Mouse (Mus musculus): ENCODE results near the gene Col11a2. TPM values are rescaled to one million over a fixed set of nuclear protein-coding genes. Genes with fewer than 3 reads are reported as not detected.
"Not testable (repeated sequence)": the region's sequence is repeated elsewhere in the genome, so short reads cannot be mapped to it uniquely, and the experiment has no call there.

Col11a2 gene
- 10.7 and 12.6 TPM in 2 replicates for polyA plus RNA-seq (2011; ENCODE audit: insufficient read depth, insufficient read length, low replicate concordance, missing spikeins)

DNA sequence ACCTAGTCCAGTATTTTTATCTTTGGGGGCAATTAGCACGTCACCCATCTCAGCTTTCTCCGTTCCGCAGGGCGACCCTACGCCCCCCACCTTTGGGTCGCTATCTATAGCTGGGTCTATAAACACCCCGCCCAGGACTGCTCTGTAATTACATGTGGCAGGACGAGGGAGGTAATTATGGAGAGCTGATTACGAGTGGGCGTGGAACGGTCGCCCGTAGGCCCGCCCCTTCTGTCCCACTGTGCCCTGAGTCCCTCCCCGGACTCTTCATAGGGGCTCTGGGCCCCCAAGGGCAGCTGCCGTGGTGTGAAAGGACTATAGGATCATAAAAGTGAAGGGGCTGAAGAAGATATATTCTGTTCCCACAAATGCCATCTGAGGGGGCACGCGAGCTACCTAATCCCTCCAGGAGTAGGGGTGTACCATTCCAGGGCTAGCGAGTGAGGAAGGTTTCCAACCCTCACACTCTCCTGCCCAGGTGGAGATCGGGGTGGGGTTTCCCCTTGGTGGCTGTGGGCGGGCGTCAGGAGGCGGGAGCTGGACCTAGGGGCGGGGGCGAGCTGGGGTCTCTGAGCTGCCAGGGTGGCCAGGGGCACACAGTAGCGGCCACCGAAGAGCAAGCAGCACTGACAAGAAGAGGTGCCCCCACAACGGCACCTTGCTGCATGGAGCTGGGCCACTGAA lies at the start of gene Col11a2:
TSS of gene Col11a2 (plus strand) at position 560 of the 684 bp plus-strand sequence.
- TF ChIP-seq CTCF (IDR thresholded peaks at IDR 0.05; ENCODE audit: control insufficient read depth, insufficient read depth, low read length) (no peak), POLR2A (IDR thresholded peaks at IDR 0.05; ENCODE audit: borderline replicate concordance, control insufficient read depth, low read depth, low read length) (no peak)
- Histone ChIP-seq H3K4me1 (ENCODE audit: control insufficient read depth, insufficient read depth, low read length) (no peaks in the 10 kb centered on the region), H3K27ac (ENCODE audit: control insufficient read depth, insufficient read depth, low read depth, low read length, poor library complexity) (no peak within 1 kb of the TSS), H3K4me3 (replicated peaks; ENCODE audit: control insufficient read depth, low read depth, low read length) (no peak within 1 kb of the TSS)
- 15% methylated on average over 28 of the region's 28 CpGs for WGBS

DNA sequence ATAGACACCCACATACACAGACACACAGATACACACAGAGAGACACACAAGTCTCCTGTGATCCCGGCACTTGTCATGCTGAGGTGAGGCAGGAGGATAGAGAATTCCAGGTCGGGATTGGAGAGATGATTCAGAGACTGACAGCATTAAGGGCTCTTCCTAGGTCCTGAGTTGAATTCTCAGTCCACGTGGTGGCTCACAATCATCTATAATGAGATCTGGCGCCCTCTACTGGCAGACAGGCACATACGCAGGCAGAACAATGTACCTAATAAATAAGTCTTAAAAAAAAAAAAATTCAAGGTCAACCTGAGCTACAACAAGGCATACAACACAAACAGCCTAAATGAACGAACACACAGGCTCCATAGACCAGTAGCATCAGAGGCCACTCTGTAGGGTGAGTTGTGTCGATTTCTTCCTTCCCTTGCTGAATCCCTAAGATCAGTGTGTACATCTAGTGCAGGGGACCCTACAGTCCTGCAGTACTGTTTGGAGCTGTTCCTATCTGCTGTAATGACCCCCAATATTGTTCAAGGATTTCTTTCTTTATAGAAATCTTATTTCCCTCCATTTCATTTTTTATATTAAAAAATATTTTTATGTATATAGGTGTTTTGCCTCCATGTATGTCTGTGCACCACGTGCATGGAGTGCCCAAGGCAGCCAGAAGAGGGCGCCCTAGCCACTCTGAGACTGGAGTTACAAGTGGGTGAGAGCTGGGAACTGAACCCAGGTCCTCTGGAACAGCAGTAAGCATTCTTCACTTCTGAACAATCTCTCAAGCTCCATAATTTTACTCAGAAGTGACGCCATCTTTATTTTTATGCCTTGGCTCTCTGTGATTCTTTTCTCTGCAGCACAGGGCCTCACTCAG lies 47.2 kb upstream of the Col11a2 start:
- Histone ChIP-seq H3K4me3 (replicated peaks; ENCODE audit: control insufficient read depth, low read depth, low read length) (no peak overlapping the region), H3K4me1 (ENCODE audit: control insufficient read depth, insufficient read depth, low read length) (no peaks in the 10 kb centered on the region), H3K27ac (ENCODE audit: control insufficient read depth, insufficient read depth, low read depth, low read length, poor library complexity) (no peak overlapping the region)
- 34% methylated on average over 10 of the region's 10 CpGs for WGBS
- no peak for TF ChIP-seq POLR2A (IDR thresholded peaks at IDR 0.05; ENCODE audit: borderline replicate concordance, control insufficient read depth, low read depth, low read length)
- peak; percentile 70 for TF ChIP-seq CTCF (IDR thresholded peaks at IDR 0.05; ENCODE audit: control insufficient read depth, insufficient read depth, low read length)

DNA sequence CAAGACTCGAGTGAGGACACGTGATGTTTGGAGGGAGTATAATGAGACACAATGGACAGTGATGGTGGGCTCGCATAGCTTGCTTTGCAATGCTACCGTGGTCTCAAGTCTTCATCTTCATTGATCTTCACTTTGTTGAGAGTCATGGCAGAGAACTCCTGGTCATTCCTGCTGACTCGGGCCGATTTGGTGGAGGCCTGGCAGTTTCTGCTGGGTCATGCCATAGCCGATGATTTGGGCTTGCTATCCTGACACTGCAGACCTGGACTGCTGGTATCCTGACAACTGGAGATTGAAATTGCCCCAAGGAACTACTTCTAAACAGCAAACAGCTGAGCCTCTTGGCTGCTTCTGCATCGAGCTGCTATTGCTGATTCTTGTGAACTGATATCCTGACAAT lies 44.3 kb upstream of the Col11a2 start:
- no peak overlapping the region for H3K27ac ChIP-seq (ENCODE audit: control insufficient read depth, insufficient read depth, low read depth, low read length, poor library complexity)
- H3K4me1 ChIP-seq (ENCODE audit: control insufficient read depth, insufficient read depth, low read length): no peaks in the 10 kb centered on the region
- TF ChIP-seq POLR2A (IDR thresholded peaks at IDR 0.05; ENCODE audit: borderline replicate concordance, control insufficient read depth, low read depth, low read length): no peak
- no peak for TF ChIP-seq CTCF (IDR thresholded peaks at IDR 0.05; ENCODE audit: control insufficient read depth, insufficient read depth, low read length)
- H3K4me3 ChIP-seq (replicated peaks; ENCODE audit: control insufficient read depth, low read depth, low read length): no peak overlapping the region
- 89% methylated on average over 8 of the region's 8 CpGs for WGBS

DNA sequence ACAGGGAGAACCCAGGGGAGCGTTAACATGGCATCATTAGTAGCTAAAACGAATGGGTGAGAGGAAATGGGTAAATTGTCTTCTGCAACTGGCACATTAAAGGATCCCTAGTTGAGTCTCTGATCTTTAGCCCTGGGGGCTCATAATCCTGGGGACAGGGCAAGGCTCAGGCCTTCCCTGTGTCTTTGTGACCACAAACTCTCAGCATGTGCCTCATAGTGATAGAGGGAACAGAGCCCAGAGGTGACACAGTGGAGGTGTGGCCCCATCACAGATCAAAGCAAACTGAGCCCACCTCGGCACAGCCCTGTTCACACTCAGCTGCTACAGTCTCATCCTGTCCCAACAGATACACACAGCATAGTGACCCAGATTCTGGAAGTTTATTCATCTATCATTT lies 43.6 kb upstream of the Col11a2 start:
- Histone ChIP-seq H3K27ac (ENCODE audit: control insufficient read depth, insufficient read depth, low read depth, low read length, poor library complexity) (no peak overlapping the region), H3K4me3 (replicated peaks; ENCODE audit: control insufficient read depth, low read depth, low read length) (no peak overlapping the region), H3K4me1 (ENCODE audit: control insufficient read depth, insufficient read depth, low read length) (no peaks in the 10 kb centered on the region)
- 67% methylated on average over 3 of the region's 3 CpGs for WGBS
- no peak for TF ChIP-seq CTCF (IDR thresholded peaks at IDR 0.05; ENCODE audit: control insufficient read depth, insufficient read depth, low read length)
- no peak for TF ChIP-seq POLR2A (IDR thresholded peaks at IDR 0.05; ENCODE audit: borderline replicate concordance, control insufficient read depth, low read depth, low read length)

DNA sequence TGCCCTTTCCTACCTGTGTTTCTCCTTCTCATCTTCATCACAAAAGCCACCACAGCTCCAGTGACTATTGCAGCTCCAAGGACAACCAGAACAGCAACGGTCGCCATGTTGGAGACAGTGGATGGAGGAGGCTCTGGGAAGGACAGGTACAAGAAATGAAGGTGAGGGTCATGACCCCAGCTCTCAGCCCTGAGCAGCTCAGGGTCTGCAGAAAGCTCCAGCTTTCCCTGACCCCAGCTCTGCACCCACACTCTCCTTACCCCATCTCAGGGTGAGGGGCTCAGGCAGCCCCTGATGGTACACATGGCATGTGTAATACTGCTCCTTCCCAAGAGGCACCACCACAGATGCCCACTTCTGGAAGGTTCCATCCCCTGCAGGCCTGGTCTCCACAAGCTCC lies 42.2 kb upstream of the Col11a2 start:
- 80% methylated on average over 2 of the region's 2 CpGs for WGBS
- not testable (repeated sequence) for H3K4me3 ChIP-seq (replicated peaks; ENCODE audit: control insufficient read depth, low read depth, low read length); H3K27ac ChIP-seq (ENCODE audit: control insufficient read depth, insufficient read depth, low read depth, low read length, poor library complexity); H3K4me1 ChIP-seq (ENCODE audit: control insufficient read depth, insufficient read depth, low read length)

DNA sequence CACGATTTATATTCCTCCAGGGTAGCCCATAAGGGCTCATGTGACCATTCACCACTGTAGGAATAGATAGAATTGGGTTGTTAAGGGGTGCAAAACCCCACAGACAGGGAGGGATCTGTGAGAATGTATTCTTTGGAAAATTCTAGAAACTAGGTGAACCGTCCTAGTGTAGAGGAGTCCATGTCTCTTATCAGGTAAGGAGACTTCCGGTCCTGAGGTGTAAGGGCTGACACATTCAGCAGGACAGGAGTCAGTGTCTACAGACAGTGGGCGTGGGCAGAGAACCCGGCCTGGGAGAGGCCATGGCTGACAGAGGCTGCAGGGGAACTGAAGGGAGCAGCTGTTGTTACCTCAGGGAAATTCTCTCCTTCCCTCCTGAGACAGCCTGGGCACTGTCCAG lies 40.5 kb upstream of the Col11a2 start:
- H3K4me3 ChIP-seq (replicated peaks; ENCODE audit: control insufficient read depth, low read depth, low read length): peak overlapping the region; percentile 75
- 7% methylated on average over 5 of the region's 5 CpGs for WGBS
- not testable (repeated sequence) for H3K4me1 ChIP-seq (ENCODE audit: control insufficient read depth, insufficient read depth, low read length); H3K27ac ChIP-seq (ENCODE audit: control insufficient read depth, insufficient read depth, low read depth, low read length, poor library complexity)

DNA sequence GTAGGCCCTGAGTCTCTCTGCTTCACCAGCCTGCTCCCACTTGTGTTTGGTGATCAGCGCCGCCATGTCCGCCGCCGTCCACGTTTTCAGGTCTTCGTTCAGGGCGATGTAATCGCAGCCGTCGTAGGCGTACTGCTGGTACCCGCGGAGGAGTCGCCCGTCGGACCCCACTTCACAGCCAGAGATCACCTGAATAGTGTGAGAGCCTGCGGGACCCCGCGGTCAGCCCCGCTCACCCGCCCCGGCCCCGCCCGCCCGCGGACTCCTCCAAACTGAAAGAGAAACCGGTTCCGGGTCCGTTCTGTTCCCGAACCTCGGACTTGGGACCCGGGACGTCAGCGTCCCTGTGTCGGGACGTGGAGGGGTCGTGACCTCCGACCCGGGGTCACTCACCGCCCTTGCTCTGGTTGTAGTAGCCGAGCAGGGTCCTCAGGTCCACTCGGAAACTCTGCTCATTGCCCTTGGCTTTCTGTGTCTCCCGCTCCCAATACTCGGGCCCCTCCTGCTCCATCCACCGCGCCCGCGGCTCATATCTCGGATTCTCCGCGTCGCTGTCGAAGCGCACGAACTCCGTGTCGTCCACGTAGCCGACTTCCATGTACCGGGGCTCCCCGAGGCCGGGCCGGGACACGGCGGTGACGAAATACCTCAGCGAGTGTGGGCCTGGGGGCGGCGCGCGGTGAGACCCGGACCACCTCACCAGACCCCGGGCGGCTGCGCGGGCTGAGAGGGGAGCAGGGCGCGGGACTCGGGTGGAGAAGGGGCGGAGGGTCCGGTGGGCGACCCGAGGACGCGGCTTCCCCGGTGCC lies 39.7 kb upstream of the Col11a2 start:
- TF ChIP-seq POLR2A (IDR thresholded peaks at IDR 0.05; ENCODE audit: borderline replicate concordance, control insufficient read depth, low read depth, low read length) (no peak), CTCF (IDR thresholded peaks at IDR 0.05; ENCODE audit: control insufficient read depth, insufficient read depth, low read length) (no peak)
- H3K4me3 ChIP-seq (replicated peaks; ENCODE audit: control insufficient read depth, low read depth, low read length): peak overlapping the region; percentile 76
- no peaks in the 10 kb centered on the region; the same call in 1 of the 2 replicates for H3K4me1 ChIP-seq (ENCODE audit: control insufficient read depth, insufficient read depth, low read length)
- WGBS: under 1% methylated on average over 87 of the region's 87 CpGs
- H3K27ac ChIP-seq (ENCODE audit: control insufficient read depth, insufficient read depth, low read depth, low read length, poor library complexity): peak overlapping the region; percentile 90

DNA sequence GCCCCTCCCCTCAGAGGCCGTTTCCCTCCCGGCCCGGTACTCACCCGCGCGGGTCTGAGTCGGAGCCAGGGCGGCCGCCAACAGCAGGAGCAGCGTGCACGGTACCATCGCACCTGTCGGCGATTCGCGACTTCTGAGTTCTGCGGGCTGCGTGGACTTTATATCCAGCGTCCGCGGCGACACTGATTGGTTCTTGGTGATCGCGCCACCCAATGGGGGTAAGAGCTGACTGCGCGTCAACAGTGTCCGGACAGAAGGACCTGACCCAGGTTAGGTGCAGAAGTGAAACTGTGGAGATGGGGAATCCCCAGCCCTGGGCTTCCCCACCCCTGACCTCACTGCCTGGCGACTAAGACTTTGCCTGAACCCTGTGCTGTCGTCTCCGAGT lies 39.1 kb upstream of the Col11a2 start, which contains the start of gene H2-K1:
TSS of gene H2-K1 (minus strand) at position 198 of the 388 bp plus-strand sequence.
- Histone ChIP-seq H3K4me3 (replicated peaks; ENCODE audit: control insufficient read depth, low read depth, low read length) (peak within 1 kb of the TSS; percentile 76), H3K4me1 (ENCODE audit: control insufficient read depth, insufficient read depth, low read length) (no peaks in the 10 kb centered on the region; the same call in 1 of the 2 replicates), H3K27ac (ENCODE audit: control insufficient read depth, insufficient read depth, low read depth, low read length, poor library complexity) (peak within 1 kb of the TSS; percentile 90)
- TF ChIP-seq POLR2A (IDR thresholded peaks at IDR 0.05; ENCODE audit: borderline replicate concordance, control insufficient read depth, low read depth, low read length): peak; percentile 100
- TF ChIP-seq CTCF (IDR thresholded peaks at IDR 0.05; ENCODE audit: control insufficient read depth, insufficient read depth, low read length): 0 out of 2 replicates have a peak, but pooled peaks have one; percentile 1
- WGBS: under 1% methylated on average over 30 of the region's 30 CpGs

DNA sequence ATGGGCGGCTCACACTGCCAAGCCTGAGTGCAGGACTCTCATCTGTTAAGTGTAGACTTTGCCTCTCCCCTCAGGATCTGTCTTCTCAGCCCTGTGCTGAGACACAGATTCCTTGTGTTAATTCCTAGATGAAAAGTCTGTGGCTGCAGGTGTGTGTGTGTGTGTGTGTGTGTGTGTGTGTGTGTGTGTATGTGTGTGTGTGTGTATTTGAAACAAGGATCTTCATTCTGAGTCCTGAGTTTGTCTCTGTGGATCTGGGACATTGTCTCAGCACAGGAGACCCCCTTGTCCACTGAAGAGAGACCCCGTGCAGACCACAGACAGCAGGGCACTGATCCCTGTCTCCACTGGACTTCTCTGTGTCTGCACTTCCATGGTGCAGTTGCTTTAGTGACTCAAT lies 38.4 kb upstream of the Col11a2 start:
- not testable (repeated sequence) for H3K4me3 ChIP-seq (replicated peaks; ENCODE audit: control insufficient read depth, low read depth, low read length)
- H3K27ac ChIP-seq (ENCODE audit: control insufficient read depth, insufficient read depth, low read depth, low read length, poor library complexity): peak overlapping the region; percentile 54

More for the DNA sequence above, 38.4 kb upstream of the Col11a2 start:
- WGBS: 18% methylated on average over 2 of the region's 2 CpGs
- H3K4me1 ChIP-seq (ENCODE audit: control insufficient read depth, insufficient read depth, low read length): not testable (repeated sequence)

Data from bone marrow, adult 2 months (tissue).